Mouse (Mus musculus): ENCODE measurements around the gene Ston2. TPM values are rescaled to one million over a fixed set of nuclear protein-coding genes. Genes with fewer than 3 reads are reported as not detected.

Gene Ston2
- 0.47 TPM for polyA plus RNA-seq (2017; shearing (Covaris generic))

DNA sequence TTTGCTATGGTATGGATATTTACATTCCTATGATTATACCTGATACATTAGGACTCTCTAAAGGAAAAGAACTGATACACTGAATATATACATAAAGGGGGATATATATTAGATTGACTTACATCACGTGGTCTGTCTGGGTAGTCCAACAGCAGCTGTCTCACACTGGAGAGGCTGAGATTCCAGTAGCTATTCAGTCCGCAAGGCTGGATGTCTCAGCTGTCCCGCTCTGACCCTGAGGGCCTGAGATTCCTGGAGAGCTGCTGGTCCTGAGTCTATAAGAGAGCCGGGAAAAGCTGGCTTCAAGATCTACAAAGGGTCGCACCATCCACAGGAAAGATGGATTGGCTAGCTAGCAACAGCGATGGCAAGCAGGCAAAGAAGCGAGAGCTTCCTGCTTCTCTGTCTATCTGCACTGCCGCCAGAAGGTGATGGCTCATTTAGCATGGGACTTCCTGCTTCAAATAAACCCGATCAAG, at the start of gene Ston2:
Gene Ston2, minus strand, starts transcription at position 429 of the 479 bp plus-strand sequence.

DNA sequence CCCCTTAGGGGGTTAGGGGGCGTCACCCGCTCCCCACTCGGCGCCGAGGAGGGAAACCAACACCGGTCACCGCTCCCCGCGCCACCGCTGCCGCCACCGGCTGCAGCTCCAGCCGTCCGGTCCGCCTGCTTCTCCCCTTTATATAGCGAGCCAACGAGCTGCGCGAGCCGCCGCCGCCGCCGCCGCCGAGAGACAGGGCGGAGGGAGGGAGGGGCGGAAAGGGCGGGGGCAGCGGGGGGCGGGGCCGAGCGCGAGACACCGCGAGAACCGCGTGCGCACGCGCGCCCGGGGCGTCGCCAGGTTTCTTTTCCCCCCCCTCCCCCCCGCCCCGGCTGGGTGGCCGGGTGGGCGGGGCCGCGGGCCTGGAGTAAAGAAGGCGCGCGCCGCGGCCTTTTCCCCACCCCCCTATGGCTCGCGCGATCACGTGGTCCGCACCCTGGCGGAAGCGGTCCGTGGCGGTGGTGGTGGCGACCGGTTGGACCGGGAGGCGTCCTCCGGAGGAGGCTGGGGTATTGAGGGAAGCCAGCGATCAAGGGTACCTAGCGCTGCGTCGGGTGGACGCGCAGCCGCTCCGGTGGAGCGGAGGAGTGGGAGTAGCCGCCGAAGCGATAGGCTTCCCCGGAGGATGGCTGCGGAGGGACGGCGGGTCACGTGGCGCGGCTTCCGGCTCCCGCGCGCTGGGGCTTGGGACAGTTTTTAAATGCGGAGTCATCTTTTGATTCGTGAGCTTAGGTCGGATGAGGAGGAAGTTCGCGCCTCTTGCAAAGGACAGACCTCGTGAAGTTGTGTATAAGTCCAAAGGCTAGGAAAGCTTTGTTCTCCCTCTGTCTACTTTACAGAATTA, 198.1 kb downstream of the Ston2 start, which contains the start of gene Gtf2a1:
Gene Gtf2a1, minus strand, starts transcription at position 641 of the 844 bp plus-strand sequence.

Other genes with a start within 250 kb of the Ston2 start
- gene Gtf2a1, start 197.9 kb downstream of the Ston2 start, polyA plus RNA-seq (2017; shearing (Covaris generic)), result 31.1 TPM
- gene Sel1l, start 60.8 kb upstream of the Ston2 start, polyA plus RNA-seq (2017; shearing (Covaris generic)), result 75.7 TPM

Data from CD4-positive, CD25-positive, alpha-beta regulatory T cell (primary cell).